Mouse (Mus musculus) midbrain, embryonic 10.5 days (tissue): ENCODE data around the gene Itch. TPM values are rescaled to one million over a fixed set of nuclear protein-coding genes. Genes with fewer than 3 reads are reported as not detected.

Source experiments
- DNase-seq: peaks from one replicate; pipeline ENCODE4 v3.0.0-alpha.2; 2017; ENCODE audit warnings: low spot score
- H3K27ac ChIP-seq: fragments of 300-500 bp; sonication (generic); replicated peaks from 2 replicates; pipeline ENCODE4 v1.5.1; 2016; ENCODE audit warnings: mild to moderate bottlenecking
- H3K27me3 ChIP-seq: fragments of 300-500 bp; sonication (generic); 2 replicates; pipeline ENCODE4 v1.6.1; 2016; ENCODE audit warnings: low read depth, mild to moderate bottlenecking; ENCODE audit not compliant: poor library complexity, severe bottlenecking
- H3K36me3 ChIP-seq: fragments of 300-500 bp; sonication (generic); 2 replicates; pipeline ENCODE4 v1.6.1; 2016; ENCODE audit warnings: mild to moderate bottlenecking, moderate library complexity
- H3K4me1 ChIP-seq: fragments of 300-500 bp; sonication (generic); 2 replicates; pipeline ENCODE4 v1.6.1; 2016
- H3K4me3 ChIP-seq: fragments of 300-500 bp; sonication (generic); 2 replicates; pipeline ENCODE4 v1.5.1; 2016; ENCODE audit warnings: mild to moderate bottlenecking, moderate library complexity
- H3K9me3 ChIP-seq: fragments of 300-500 bp; sonication (generic); replicated peaks from 2 replicates; pipeline ENCODE4 v1.6.1; 2016; ENCODE audit warnings: mild to moderate bottlenecking
- WGBS: fragments of 180-500 bp; shearing (Covaris S2); methylation state at CpG from one replicate; pipeline ENCODE4 v1.1.7; 2016; 5-methylcytosine and 5-hydroxymethylcytosine counted together
- polyA plus RNA-seq: library from polyadenylated mRNA; unstranded; fragments of >200 nt; fragmentation: Nextera tagmentation; extraction: Ambion mirVana; gene quantifications from 2 replicates; pipeline ENCODE4 v1.2.1, GENCODE M21; 2016

Itch gene
- 54.6 and 58.2 TPM in 2 replicates for polyA plus RNA-seq

DNA sequence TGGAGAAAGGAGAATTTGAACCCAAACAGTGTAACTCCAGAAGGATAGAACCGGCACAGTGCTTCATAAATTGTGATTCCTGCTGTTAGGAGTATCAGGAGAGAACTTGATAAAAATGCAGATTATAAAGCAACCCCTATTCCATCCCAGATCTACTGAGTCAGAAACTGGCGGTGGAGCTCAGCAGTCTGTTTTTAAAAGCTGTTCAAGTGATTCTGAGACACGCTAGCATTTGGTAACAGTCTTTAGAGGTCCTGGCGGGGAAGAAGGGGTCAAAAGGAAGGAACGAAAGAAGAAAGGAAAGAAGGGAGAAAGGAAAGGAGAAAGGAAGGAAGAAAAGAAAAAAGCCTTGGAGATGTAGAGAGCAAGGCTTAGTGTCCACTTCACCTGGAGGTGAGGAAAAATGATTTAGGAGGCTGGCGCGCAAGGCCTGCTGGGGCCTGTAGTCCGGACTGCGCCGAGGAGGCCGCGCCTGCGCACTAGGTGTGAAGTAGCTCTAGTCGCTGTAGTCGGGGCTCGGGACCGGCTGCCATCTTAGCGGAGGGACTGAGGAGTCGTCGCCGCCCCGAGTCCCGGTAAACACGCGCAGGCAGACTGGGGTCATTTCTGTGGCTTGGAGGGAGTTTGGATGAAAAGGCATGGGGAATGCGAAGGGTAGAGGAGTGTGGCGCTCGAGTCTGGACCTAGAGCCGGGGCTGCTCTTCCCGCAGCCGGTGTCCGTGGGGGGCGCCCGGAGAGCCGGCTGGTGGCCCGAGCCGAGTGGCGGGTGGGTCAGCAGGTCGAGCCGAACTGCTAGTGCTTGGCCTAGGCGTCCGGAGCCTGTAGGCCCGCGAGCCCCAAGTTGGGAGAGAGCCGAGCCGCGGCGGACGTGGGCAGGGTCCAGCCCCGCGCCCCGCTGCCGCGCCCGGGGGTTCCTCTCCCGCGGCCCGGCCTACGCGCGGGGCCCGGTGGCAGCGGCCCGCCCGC is at the start of gene Itch:
TSS of gene Itch (plus strand) at position 499 of the 966 bp plus-strand sequence.
- no peaks in the 10 kb centered on the region for H3K27me3 ChIP-seq
- peaks cover 28% of the 10 kb centered on the region for H3K4me1 ChIP-seq
- H3K36me3 ChIP-seq, result peaks cover 8% of the 10 kb centered on the region
- WGBS, result 2% methylated on average over 65 of the region's 65 CpGs
- H3K4me3 ChIP-seq, result peak within 1 kb of the TSS; percentile 78
- H3K9me3 ChIP-seq, result no peaks in the 10 kb centered on the region; the same call in 1 of the 2 replicates
- peak within 1 kb of the TSS; percentile 94 for H3K27ac ChIP-seq
- peak; percentile 92 for DNase-seq

DNA sequence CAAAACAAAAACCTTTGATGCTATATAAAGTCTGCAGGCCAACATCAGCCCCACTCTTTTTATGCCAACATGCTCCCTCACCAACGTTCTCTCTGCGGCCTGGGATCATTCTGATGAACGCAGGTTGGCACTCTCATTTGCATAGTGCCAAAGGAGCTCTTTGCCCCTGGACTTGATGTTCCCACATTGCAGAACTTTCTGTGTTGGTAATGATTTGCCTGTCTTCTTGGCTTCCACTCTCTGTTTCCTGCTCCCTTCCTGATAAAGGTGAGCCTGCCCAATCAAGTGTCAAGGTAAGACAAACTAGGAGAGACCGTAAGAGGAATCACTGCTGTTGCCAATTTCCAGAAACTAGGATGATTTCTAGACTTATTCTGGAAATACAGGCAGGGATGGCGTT is 48.8 kb upstream of the Itch start:
- Histone ChIP-seq H3K36me3 (no peaks in the 10 kb centered on the region), H3K4me1 (peaks cover 2% of the 10 kb centered on the region; the same call in 1 of the 2 replicates), H3K4me3 (no peak overlapping the region), H3K9me3 (no peaks in the 10 kb centered on the region), H3K27me3 (no peaks in the 10 kb centered on the region), H3K27ac (no peak overlapping the region)
- 88% methylated on average over 5 of the region's 5 CpGs for WGBS
- DNase-seq, result no peak

GRCm38 (mm10) chr2:155086328-155086727 is 47.0 kb upstream of the Itch start:
- H3K9me3 ChIP-seq, result no peaks in the 10 kb centered on the region
- no peaks in the 10 kb centered on the region for H3K4me1 ChIP-seq
- H3K27ac ChIP-seq, result no peak overlapping the region
- no peak overlapping the region for H3K4me3 ChIP-seq
- WGBS, result 90% methylated on average over 5 of the region's 5 CpGs
- no peak for DNase-seq
- H3K27me3 ChIP-seq, result no peaks in the 10 kb centered on the region
- H3K36me3 ChIP-seq, result no peaks in the 10 kb centered on the region

DNA sequence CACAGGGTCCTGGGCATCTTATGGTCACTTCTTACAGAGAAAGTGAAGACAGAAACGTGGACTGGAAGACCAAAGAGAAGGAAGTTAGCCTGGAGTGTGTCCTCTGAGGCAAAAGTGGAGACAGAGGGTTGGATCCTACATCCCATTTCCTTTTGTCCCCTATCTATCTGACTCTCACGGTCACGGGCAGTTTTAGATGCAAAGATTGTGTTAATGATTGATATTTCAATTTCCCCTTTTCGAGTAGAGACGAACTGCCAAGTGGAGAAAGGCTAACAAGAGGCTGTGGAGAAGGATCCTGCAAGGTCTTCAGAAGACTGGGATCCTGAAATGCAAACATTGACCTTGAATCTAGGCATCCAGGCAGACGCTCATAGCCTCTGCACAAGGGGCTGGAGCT is 45.0 kb upstream of the Itch start:
- Histone ChIP-seq H3K4me1 (no peaks in the 10 kb centered on the region), H3K27ac (no peak overlapping the region), H3K4me3 (no peak overlapping the region), H3K9me3 (no peaks in the 10 kb centered on the region), H3K27me3 (no peaks in the 10 kb centered on the region), H3K36me3 (no peaks in the 10 kb centered on the region)
- DNase-seq, result no peak
- 91% methylated on average over 6 of the region's 6 CpGs for WGBS

DNA sequence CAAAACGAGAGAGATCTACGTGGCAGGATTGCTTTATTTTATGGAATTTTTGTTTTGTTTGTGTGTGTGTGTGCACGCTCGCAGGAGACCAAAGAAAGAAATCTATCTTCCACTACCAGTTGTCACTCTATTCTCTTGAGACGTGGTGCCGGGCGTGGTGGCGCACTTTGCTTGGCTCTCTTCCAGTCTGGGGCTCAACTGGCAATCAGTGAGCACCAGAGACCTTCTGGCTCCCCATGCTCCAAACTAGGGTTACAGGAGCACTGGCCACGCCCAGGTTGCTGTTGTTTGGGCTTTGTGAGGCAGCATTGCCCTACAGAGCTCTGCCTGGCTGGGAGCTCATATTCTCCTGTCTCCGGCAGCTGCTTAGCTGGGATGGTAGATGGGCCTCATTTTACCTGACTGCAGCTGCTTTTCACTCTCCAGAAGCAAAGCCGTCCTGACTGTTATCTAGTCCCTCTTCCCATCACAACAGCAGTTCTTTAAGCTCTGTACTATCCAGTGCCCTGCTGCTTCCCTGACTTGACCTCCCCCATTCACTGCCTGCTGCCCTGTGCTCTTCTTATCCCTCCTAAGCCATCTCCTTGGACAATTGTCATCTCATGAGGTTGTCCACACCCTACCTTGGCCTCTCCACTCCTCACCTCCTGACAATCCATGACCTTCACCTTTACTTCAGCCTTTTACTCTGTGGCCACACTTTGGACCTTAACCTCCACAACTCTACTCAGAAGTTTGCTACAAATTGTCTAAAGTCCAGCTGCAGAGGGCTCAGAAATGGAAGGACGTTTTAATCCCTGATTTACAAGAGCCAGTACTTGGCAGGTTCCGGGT is 42.2 kb upstream of the Itch start:
- Histone ChIP-seq H3K27me3 (no peaks in the 10 kb centered on the region), H3K9me3 (no peaks in the 10 kb centered on the region), H3K36me3 (no peaks in the 10 kb centered on the region), H3K4me1 (no peaks in the 10 kb centered on the region), H3K4me3 (no peak overlapping the region), H3K27ac (no peak overlapping the region)
- WGBS, result 76% methylated on average over 13 of the region's 13 CpGs
- no peak for DNase-seq

- 81% methylated on average over 3 of the region's 3 CpGs for WGBS
- H3K27ac ChIP-seq, result no peak overlapping the region
- no peak overlapping the region for H3K4me3 ChIP-seq
- no peaks in the 10 kb centered on the region for H3K9me3 ChIP-seq
- no peaks in the 10 kb centered on the region for H3K27me3 ChIP-seq
- no peaks in the 10 kb centered on the region for H3K4me1 ChIP-seq
- no peak for DNase-seq
- H3K36me3 ChIP-seq, result no peaks in the 10 kb centered on the region
These were observed 41.6 kb upstream of the Itch start for GRCm38 (mm10) chr2:155091743-155092075.

DNA sequence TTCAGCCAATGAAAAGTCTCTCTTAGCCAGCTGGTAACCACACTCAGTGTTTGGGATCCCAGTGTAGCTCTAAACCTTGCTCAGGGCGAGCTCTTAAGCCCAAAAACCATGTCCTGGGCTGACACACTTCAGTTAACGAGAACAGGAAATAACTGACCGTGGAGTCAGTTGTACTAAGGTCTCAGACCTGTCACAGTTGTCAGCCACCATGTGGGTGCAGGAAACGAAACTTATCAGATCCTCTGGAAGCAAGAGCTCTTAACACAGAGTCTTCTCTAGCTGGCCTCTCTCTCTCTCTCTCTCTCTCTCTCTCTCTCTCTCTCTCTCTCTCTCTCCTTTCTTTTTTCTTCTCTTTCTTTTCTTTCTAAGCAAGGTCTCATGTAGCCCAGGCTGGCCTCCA is 39.9 kb upstream of the Itch start:
- H3K27ac ChIP-seq, result no peak overlapping the region
- no peaks in the 10 kb centered on the region for H3K9me3 ChIP-seq
- no peak overlapping the region for H3K4me3 ChIP-seq
- H3K27me3 ChIP-seq, result no peaks in the 10 kb centered on the region
- no peaks in the 10 kb centered on the region for H3K36me3 ChIP-seq
- 55% methylated on average over 4 of the region's 4 CpGs for WGBS
- H3K4me1 ChIP-seq, result no peaks in the 10 kb centered on the region
- no peak for DNase-seq

- H3K9me3 ChIP-seq, result no peaks in the 10 kb centered on the region
- WGBS, result 87% methylated on average over 9 of the region's 9 CpGs
- no peaks in the 10 kb centered on the region for H3K36me3 ChIP-seq
- no peak overlapping the region for H3K4me3 ChIP-seq
- no peak for DNase-seq
- no peaks in the 10 kb centered on the region for H3K27me3 ChIP-seq
- H3K27ac ChIP-seq, result no peak overlapping the region
- peaks cover 5% of the 10 kb centered on the region for H3K4me1 ChIP-seq
These were observed 34.5 kb upstream of the Itch start for GRCm38 (mm10) chr2:155098720-155099380.

- 79% methylated on average over 7 of the region's 7 CpGs for WGBS
- no peak overlapping the region for H3K4me3 ChIP-seq
- H3K27ac ChIP-seq, result no peak overlapping the region
- DNase-seq, result no peak
- peaks cover 6% of the 10 kb centered on the region for H3K4me1 ChIP-seq
- H3K27me3 ChIP-seq, result no peaks in the 10 kb centered on the region
- no peaks in the 10 kb centered on the region for H3K9me3 ChIP-seq
- H3K36me3 ChIP-seq, result no peaks in the 10 kb centered on the region
These were observed 33.9 kb upstream of the Itch start for GRCm38 (mm10) chr2:155099421-155099820.

DNA sequence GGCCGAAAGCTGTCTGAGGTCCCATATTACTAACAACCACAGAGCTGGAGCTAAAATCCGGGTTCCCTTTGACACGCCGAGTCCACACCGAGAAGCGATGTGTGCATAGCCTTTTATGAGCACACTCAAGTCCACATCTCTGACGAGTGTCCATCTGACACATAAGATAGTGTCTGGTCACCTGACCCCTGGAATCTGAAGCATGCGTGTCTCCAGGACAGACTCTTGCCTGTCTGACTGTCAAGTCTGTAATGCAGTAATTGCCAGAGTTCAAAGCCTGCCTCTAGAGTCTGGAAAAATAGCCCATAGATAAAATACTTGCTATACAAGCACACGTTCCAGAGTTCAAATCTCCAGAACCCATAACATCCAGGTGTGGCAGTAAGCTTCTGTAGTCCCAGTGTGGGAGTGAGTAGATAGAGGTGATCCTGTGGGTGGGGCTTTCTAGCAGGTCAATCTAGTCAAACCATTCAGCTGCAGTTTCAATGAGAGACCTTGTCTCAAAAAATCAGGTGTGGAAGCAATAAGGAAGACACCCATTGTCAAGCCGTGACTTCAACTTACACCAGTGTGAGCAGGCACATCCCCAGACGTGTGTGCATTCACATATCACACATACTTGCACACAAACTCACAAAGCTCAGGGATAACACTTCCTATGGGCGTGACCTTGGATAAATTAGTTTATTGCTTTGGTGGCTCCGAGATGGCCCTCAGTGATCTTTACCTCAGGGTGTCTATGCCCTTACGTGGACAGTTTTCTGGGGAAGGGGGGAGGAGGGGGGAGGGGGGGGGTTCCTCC is 33.1 kb upstream of the Itch start:
- no peak for DNase-seq
- WGBS, result 87% methylated on average over 14 of the region's 14 CpGs
- H3K9me3 ChIP-seq, result no peaks in the 10 kb centered on the region

DNA sequence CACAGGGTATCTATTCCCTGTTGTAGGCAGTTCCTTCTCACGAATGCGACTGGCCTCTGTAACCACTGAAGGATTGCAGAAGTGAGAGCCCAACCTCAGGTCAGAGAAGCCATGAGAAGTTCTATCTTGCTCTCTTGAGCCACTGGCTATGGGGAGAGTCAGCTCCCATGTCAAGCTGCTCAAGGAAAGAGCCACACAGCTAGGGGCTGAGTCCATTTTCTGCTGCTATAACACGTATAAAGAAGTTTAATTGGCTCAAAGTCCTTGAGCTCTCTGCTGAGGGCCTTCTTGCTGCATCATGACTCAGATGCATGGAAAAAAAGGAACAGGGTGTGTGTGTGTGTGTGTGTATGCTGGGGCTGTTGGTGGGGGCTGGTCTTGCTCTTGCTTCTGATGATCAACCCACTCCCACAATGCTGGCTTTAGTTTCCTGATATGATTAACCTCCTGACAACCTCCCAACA is 32.5 kb upstream of the Itch start:
- peaks cover 6% of the 10 kb centered on the region for H3K4me1 ChIP-seq
- 77% methylated on average over 3 of the region's 3 CpGs for WGBS
- no peak overlapping the region for H3K4me3 ChIP-seq
- no peaks in the 10 kb centered on the region for H3K36me3 ChIP-seq
- H3K9me3 ChIP-seq, result no peaks in the 10 kb centered on the region
- H3K27me3 ChIP-seq, result no peaks in the 10 kb centered on the region
- DNase-seq, result no peak
- H3K27ac ChIP-seq, result no peak overlapping the region

More for the DNA sequence above, 33.1 kb upstream of the Itch start:
- H3K27ac ChIP-seq, result no peak overlapping the region
- H3K27me3 ChIP-seq, result no peaks in the 10 kb centered on the region
- H3K4me1 ChIP-seq, result peaks cover 6% of the 10 kb centered on the region
- no peak overlapping the region for H3K4me3 ChIP-seq
- H3K36me3 ChIP-seq, result no peaks in the 10 kb centered on the region

DNA sequence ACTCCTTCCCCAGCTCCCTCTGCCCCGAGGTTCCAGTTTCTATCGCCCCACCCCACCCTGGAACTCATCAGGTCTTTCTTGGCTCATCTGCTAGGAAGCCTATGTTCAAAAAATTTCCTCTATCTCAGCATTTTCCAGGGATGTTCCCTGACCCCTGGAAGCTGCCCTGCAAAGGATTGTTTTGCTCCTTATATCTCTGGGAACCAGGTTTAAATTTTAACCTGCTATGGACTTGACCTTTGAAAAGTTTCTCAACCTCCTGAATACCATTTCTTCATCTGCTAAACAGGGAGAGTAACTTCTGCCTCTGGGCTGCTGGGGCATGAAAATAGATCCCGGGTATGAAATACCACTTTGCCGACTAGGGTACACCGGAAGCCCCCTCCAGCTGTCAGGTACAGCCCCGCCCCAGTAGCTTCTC is 31.5 kb upstream of the Itch start:
- Histone ChIP-seq H3K9me3 (no peaks in the 10 kb centered on the region), H3K4me1 (peaks cover 6% of the 10 kb centered on the region), H3K4me3 (no peak overlapping the region), H3K27ac (no peak overlapping the region), H3K27me3 (no peaks in the 10 kb centered on the region), H3K36me3 (no peaks in the 10 kb centered on the region)
- DNase-seq, result no peak
- WGBS, result 68% methylated on average over 6 of the region's 6 CpGs
